Mouse (Mus musculus) megakaryocyte-erythroid progenitor cell, adult 5-6 weeks (primary cell): Measurements from ENCODE around the gene Galnt4. TPM values are rescaled to one million over a fixed set of nuclear protein-coding genes. Genes with fewer than 3 reads are reported as not detected.
"Not testable (repeated sequence)": the region's sequence is repeated elsewhere in the genome, so short reads cannot be mapped to it uniquely, and the experiment has no call there.

Source experiments
- ATAC-seq: replicated peaks from 2 replicates; pipeline ENCODE4 v1.8.0; 2016; ENCODE audit warnings: mild to moderate bottlenecking, inconsistent platforms; ENCODE audit not compliant: severe bottlenecking, poor library complexity, low FRiP score, low TSS enrichment
- total RNA-seq, 2 experiments: library from RNA; stranded (forward) in 1 of 2; stranded (reverse) in 1 of 2; fragments of 200-1000, 215-1000 nt in 1 of 2; fragments of >200 nt in 1 of 2; fragmentation: Nextera tagmentation in 1 of 2; gene quantifications; 2 replicates each; pipeline ENCODE4 v1.2.3; 2014 to 2017

Galnt4 gene
- total RNA-seq, 2 experiments from 2014 or later, result 4.9 to 5.4 TPM

- ATAC-seq, result no peak
Observed at GRCm38 (mm10) chr10:99146596-99146995, 38.6 kb downstream of the Galnt4 start.

GRCm38 (mm10) chr10:99150016-99150415, 42.1 kb downstream of the Galnt4 start:
- no peak for ATAC-seq

- ATAC-seq, result peak; percentile 71
Observed at GRCm38 (mm10) chr10:99151580-99151979, 43.6 kb downstream of the Galnt4 start.

- ATAC-seq, result no peak
Observed at GRCm38 (mm10) chr10:99152063-99152462, 44.1 kb downstream of the Galnt4 start.

- no peak for ATAC-seq
Observed at GRCm38 (mm10) chr10:99154635-99155034, 46.7 kb downstream of the Galnt4 start.

- ATAC-seq, result peak; percentile 70
Observed at GRCm38 (mm10) chr10:99156808-99157207, 48.8 kb downstream of the Galnt4 start.

- not testable (repeated sequence) for ATAC-seq
Observed at GRCm38 (mm10) chr10:99157697-99158096, 49.7 kb downstream of the Galnt4 start.

GRCm38 (mm10) chr10:99161987-99162582, 54.1 kb downstream of the Galnt4 start:
- 0 out of 2 replicates have a peak, but pooled peaks have one; percentile 37 for ATAC-seq

Other genes starting within 250 kb of the Galnt4 start
- 15.8 and 21.1 TPM in 2 replicates for gene Atp2b1, start 193.8 kb upstream of the Galnt4 start, total RNA-seq (2014; fragmentation: Nextera tagmentation)
- 26.7 and 28.9 TPM in 2 replicates for gene Atp2b1, start 193.8 kb upstream of the Galnt4 start, total RNA-seq (2017)
- gene Poc1b, start 1.1 kb upstream of the Galnt4 start, total RNA-seq (2014; fragmentation: Nextera tagmentation), result 25.5 and 26.6 TPM in 2 replicates
- gene Poc1b, start 1.1 kb upstream of the Galnt4 start, total RNA-seq (2017), result 5.1 and 7.2 TPM in 2 replicates
- gene Phxr2, start 18.2 kb downstream of the Galnt4 start, total RNA-seq (2014; fragmentation: Nextera tagmentation), result 0.28 TPM in 1 of 2 replicates, not detected in the other
- gene Phxr2, start 18.2 kb downstream of the Galnt4 start, total RNA-seq (2017), result not detected in 2 replicates
- gene Dusp6, start 155.1 kb downstream of the Galnt4 start, total RNA-seq (2014; fragmentation: Nextera tagmentation), result 5.4 and 14.8 TPM in 2 replicates
- gene Dusp6, start 155.1 kb downstream of the Galnt4 start, total RNA-seq (2017), result 20.6 and 20.9 TPM in 2 replicates